Mouse (Mus musculus) hindbrain, embryonic 16.5 days (tissue): ENCODE data around the gene Ska2. TPM values are rescaled to one million over a fixed set of nuclear protein-coding genes. Genes with fewer than 3 reads are reported as not detected.

Source experiments
- ATAC-seq: fragments of 200-750 bp; cut with Nextera tagmentation; 2 replicates; pipeline ENCODE4 v1.8.0; 2017; ENCODE audit warnings: moderate TSS enrichment, moderate library complexity
- H3K27ac ChIP-seq: fragments of 300-500 bp; sonication (generic); 2 replicates; pipeline ENCODE4 v1.5.1; 2014; ENCODE audit warnings: low read depth, mild to moderate bottlenecking, control low read depth, low read length, moderate library complexity
- H3K27me3 ChIP-seq: fragments of 300-500 bp; sonication (generic); replicated peaks from 2 replicates; pipeline ENCODE4 v1.6.1; 2014; ENCODE audit warnings: low read length; ENCODE audit not compliant: control insufficient read depth, insufficient read depth
- H3K36me3 ChIP-seq: fragments of 300-500 bp; sonication (generic); 2 replicates; pipeline ENCODE4 v1.6.1; 2014; ENCODE audit warnings: mild to moderate bottlenecking, low read length, moderate library complexity, mixed read lengths; ENCODE audit not compliant: control insufficient read depth, insufficient read depth
- H3K4me1 ChIP-seq: fragments of 300-500 bp; sonication (generic); 2 replicates; pipeline ENCODE4 v1.6.1; 2014; ENCODE audit warnings: low read depth, low read length; ENCODE audit not compliant: control insufficient read depth, insufficient read depth
- H3K4me2 ChIP-seq: fragments of 300-500 bp; sonication (generic); 2 replicates; pipeline ENCODE4 v1.6.1; 2014; ENCODE audit warnings: mild to moderate bottlenecking, low read length, control low read depth, moderate library complexity
- H3K4me3 ChIP-seq: fragments of 300-500 bp; sonication (generic); 2 replicates; pipeline ENCODE4 v1.5.1; 2014; ENCODE audit warnings: mild to moderate bottlenecking, low read length, control low read depth, moderate library complexity
- H3K9ac ChIP-seq: fragments of 300-500 bp; sonication (generic); 2 replicates; pipeline ENCODE4 v1.6.1; 2014; ENCODE audit warnings: low read depth, mild to moderate bottlenecking, control low read depth, low read length, moderate library complexity
- H3K9me3 ChIP-seq: fragments of 300-500 bp; sonication (generic); 2 replicates; pipeline ENCODE4 v1.6.1; 2014; ENCODE audit warnings: mild to moderate bottlenecking, low read length, moderate library complexity; ENCODE audit not compliant: control insufficient read depth
- WGBS: fragments of 180-500 bp; shearing (Covaris S2); extraction: QIAGEN DNeasy Blood & Tissue Kit; methylation state at CpG from one replicate; pipeline ENCODE4 v1.1.7; 2014; 5-methylcytosine and 5-hydroxymethylcytosine counted together
- polyA plus RNA-seq: library from polyadenylated mRNA; unstranded; fragments of >200 nt; fragmentation: Nextera tagmentation; extraction: Ambion mirVana; gene quantifications from 2 replicates; pipeline ENCODE4 v1.2.1, GENCODE M21; 2015

Ska2 gene
- polyA plus RNA-seq, 1 experiment from 2014 or later = 35.0 TPM

- Histone ChIP-seq H3K4me1 (peaks cover 24% of the 10 kb centered on the region), H3K27ac (no peak overlapping the region), H3K27me3 (no peaks in the 10 kb centered on the region), H3K9ac (no peak overlapping the region; the same call in 1 of the 2 replicates), H3K36me3 (peaks cover 5% of the 10 kb centered on the region; the same call in 1 of the 2 replicates), H3K4me2 (peak overlapping the region; percentile 91), H3K9me3 (no peaks in the 10 kb centered on the region), H3K4me3 (peak overlapping the region; percentile 78)
- ATAC-seq = no peak
- WGBS = 69% methylated on average over 2 of the region's 2 CpGs
These were observed 21.9 kb upstream of the Ska2 start for GRCm38 (mm10) chr11:87087142-87087541.

- under 1% methylated on average over 14 of the region's 14 CpGs for WGBS
- Histone ChIP-seq H3K9me3 (no peaks in the 10 kb centered on the region), H3K4me3 (peak within 1 kb of the TSS; percentile 58), H3K4me1 (peaks cover 12% of the 10 kb centered on the region), H3K9ac (peak within 1 kb of the TSS; percentile 77), H3K27ac (peak within 1 kb of the TSS; percentile 97), H3K4me2 (peak within 1 kb of the TSS; percentile 77), H3K27me3 (no peaks in the 10 kb centered on the region), H3K36me3 (peaks cover under 1% of the 10 kb centered on the region; the same call in 1 of the 2 replicates)
- no peak for ATAC-seq
These were observed 652 bp upstream of the Ska2 start, which contains the start of gene Prr11 for GRCm38 (mm10) chr11:87108409-87108754. Prr11 (minus strand) TSS chr11:87108708.

DNA sequence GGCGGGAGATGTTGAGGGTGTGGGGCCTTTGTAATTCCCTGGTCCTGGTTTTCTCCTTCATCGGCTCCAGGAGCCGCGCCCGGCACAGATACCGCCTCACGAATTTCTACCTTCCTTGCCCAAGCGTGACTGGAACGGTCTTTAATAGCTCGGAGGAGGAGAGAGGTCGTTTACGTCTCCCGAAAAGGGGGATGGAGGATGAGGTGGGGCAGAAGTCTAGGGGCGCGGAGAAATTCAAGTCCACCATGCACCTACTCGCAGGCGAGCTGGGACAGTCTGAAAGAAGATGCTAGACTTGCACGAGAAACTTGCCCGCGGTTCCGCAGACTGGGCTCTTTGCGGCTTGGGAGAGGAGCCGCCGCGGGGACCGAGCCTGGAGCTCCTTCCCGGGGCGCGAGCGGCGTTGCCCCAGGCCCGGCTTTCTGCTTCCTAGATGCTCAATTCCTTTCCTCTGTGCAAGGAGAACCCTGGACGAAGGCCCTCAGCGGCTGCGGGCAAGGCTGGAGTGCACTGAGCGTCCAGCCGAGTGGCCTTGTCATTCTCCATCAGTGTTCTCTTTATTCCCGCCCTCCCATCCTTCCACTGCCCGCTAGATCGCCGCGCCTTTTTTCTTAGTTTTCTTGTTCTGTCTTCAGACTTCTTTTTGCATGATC lies 611 bp downstream of the Ska2 start:
- Histone ChIP-seq H3K4me2 (peak overlapping the region; percentile 77), H3K4me1 (peaks cover 12% of the 10 kb centered on the region), H3K27ac (peak overlapping the region; percentile 97), H3K9ac (peak overlapping the region; percentile 77), H3K4me3 (peak overlapping the region; percentile 58), H3K27me3 (no peaks in the 10 kb centered on the region), H3K9me3 (no peaks in the 10 kb centered on the region), H3K36me3 (peaks cover 2% of the 10 kb centered on the region)
- ATAC-seq = no peak
- WGBS = 0% methylated on average over 42 of the region's 42 CpGs

DNA sequence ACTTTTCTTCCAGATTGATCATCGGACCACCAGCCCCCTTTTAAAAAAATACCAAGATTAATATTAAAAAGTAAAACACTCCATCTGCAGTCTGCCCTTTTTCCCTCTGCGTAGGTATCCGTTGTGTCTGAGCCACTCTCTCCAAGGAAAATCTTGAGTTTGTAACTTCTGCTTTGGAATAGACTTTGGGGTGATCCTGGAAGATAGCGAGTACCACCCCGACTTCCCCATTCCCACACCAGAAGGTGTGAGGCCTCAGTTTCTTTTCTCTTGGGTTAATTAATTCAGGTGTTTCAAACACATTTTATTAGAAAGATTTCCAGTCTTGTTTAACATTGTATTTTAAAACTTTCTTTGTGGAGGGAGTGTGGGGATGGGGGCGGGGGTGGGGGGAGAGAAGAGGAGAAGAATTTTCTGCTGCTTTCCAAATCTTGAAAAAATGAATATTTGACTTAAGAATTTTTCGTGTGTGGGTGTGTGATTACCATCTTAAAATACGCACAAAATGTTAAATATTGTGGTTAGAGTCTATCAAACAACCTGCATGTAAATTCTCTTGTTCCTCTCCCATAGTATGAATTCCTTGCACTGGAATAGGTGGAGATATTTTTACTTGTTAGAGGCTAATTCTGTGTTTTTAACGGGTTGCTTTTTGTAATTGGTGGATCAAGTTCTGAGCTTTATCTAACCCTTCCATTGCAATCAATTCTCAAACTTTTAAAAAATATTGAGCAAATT lies 1.3 kb downstream of the Ska2 start:
- Histone ChIP-seq H3K9me3 (no peaks in the 10 kb centered on the region), H3K4me3 (peak overlapping the region; percentile 58), H3K27ac (peak overlapping the region; percentile 97), H3K36me3 (peaks cover 6% of the 10 kb centered on the region), H3K4me1 (peaks cover 12% of the 10 kb centered on the region), H3K9ac (peak overlapping the region; percentile 77), H3K4me2 (peak overlapping the region; percentile 77), H3K27me3 (no peaks in the 10 kb centered on the region)
- ATAC-seq = no peak
- 5% methylated on average over 9 of the region's 9 CpGs for WGBS

DNA sequence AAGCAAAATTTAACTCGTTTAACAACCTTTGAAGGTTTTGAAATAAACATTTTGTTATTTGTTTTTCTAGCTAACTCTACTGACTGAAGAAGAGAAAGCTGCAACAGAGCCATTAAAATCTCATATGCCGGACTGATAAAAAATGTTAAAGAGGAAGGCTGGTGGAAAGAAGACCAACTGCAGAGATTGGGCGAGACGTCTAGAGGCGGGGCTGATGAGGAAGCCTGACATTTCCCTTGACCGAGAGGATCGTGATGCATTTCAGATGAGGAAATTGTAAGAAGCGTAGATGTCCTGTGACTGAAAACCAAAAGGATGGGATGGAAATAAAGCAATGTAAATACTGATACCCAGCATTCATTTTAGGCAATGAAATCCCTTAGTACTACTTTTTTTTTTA lies 12.8 kb downstream of the Ska2 start:
- Histone ChIP-seq H3K9ac (no peak overlapping the region), H3K36me3 (peaks cover 27% of the 10 kb centered on the region), H3K4me2 (no peak overlapping the region), H3K4me3 (no peak overlapping the region), H3K27me3 (no peaks in the 10 kb centered on the region), H3K9me3 (no peaks in the 10 kb centered on the region), H3K27ac (no peak overlapping the region), H3K4me1 (peaks cover 5% of the 10 kb centered on the region)
- ATAC-seq = no peak
- WGBS = 78% methylated on average over 8 of the region's 8 CpGs

DNA sequence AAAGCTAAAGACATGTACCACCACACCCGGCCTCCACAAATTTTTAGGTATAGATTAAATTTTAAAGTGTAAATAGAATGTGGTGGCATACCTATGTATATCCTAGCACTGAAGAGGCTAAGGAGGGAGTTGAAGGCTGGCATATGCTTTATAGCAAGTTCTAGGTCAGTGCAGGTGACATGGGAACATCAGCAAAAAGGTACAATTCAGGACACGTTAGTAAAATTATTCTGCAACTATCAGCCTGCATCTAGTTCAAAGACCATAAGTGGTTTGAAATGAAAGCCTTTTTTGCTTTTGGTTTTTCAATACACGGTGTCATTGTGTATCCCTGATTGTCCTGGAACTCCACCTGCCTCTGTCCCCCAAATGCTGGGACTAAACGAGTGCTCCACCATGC lies 16.5 kb downstream of the Ska2 start:
- H3K27me3 ChIP-seq = no peaks in the 10 kb centered on the region
- H3K9me3 ChIP-seq = no peaks in the 10 kb centered on the region
- peak overlapping the region; percentile 74; the same call in 1 of the 2 replicates for H3K4me2 ChIP-seq
- H3K36me3 ChIP-seq = peaks cover 14% of the 10 kb centered on the region
- no peak overlapping the region for H3K4me3 ChIP-seq
- H3K4me1 ChIP-seq = peaks cover 14% of the 10 kb centered on the region
- no peak for ATAC-seq
- 51% methylated on average over 4 of the region's 4 CpGs for WGBS
- H3K27ac ChIP-seq = no peak overlapping the region
- H3K9ac ChIP-seq = no peak overlapping the region

DNA sequence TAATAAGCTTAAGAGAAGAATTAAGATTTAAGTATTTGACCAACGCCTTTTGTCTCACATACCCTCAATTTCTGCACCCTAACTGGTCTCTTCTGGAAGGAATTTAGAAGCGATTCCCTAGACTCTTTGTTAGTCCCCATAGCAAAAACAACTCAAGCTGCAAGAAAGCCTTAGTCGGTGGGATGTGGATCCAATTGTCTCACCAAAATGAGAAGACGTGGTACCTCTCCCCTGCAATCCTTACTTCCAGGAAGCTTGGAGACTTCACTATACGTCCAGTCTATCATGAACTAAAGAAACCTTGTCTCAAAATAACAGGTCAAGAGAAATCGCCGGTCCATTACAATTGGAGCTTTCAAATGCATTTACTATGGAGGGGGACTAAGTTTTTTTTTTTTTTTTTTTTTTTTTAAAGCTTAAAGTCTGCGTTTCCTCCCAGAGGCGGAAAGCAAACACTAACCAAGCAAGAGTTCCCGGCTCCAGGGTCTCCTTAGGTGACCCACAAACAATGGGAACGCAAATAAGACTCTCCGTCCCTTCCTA lies 17.3 kb downstream of the Ska2 start:
- H3K27me3 ChIP-seq = no peaks in the 10 kb centered on the region
- WGBS = 2% methylated on average over 12 of the region's 12 CpGs
- H3K4me2 ChIP-seq = peak overlapping the region; percentile 74
- no peak for ATAC-seq
- H3K9ac ChIP-seq = peak overlapping the region; percentile 91
- H3K4me1 ChIP-seq = peaks cover 14% of the 10 kb centered on the region
- peak overlapping the region; percentile 94 for H3K27ac ChIP-seq
- peak overlapping the region; percentile 96 for H3K4me3 ChIP-seq
- H3K36me3 ChIP-seq = peaks cover 12% of the 10 kb centered on the region
- H3K9me3 ChIP-seq = no peaks in the 10 kb centered on the region

GRCm38 (mm10) chr11:87126824-87127816 lies 18.1 kb downstream of the Ska2 start, which contains the start of gene Trim37:
Trim37 (plus strand) TSS chr11:87127077.
- ATAC-seq = peak; percentile 96
- H3K4me2 ChIP-seq = peak within 1 kb of the TSS; percentile 74
- WGBS = under 1% methylated on average over 92 of the region's 105 CpGs

More at GRCm38 (mm10) chr11:87126824-87127816, 18.1 kb downstream of the Ska2 start, which contains the start of gene Trim37:
- Histone ChIP-seq H3K27ac (peak within 1 kb of the TSS; percentile 94), H3K4me1 (peaks cover 14% of the 10 kb centered on the region), H3K36me3 (peaks cover 10% of the 10 kb centered on the region; the same call in 1 of the 2 replicates), H3K27me3 (no peaks in the 10 kb centered on the region), H3K4me3 (peak within 1 kb of the TSS; percentile 96), H3K9ac (peak within 1 kb of the TSS; percentile 91), H3K9me3 (no peaks in the 10 kb centered on the region)
